Comparison of ENCODE assay signal across 9 mouse cellular contexts in genomic region chr13:93939363-93940127, GRCm38 (mm10).
A peak's percentile ranks its signal among the peaks of the same experiment; 100 is the strongest.
DNase-seq lines count a peak whose midpoint lies in the region; ATAC-seq and TF ChIP-seq lines count a peak whose summit lies in the region.
"Had no signal": no experiment of that assay in that cellular context is flagged by ENCODE, and none has a peak within 500 bp of the region (broad histone marks: within the 10 kb centered on the region; RNA-seq: fewer than 3 reads in every experiment).

No protein-coding gene starts in this region.

- peak; percentile 71 for DNase-seq in urinary bladder, postnatal 14 days (ENCODE audit: low spot score)
- DNase-seq in urinary bladder, adult 2 months (ENCODE audit: low spot score), result no peak
- DNase-seq in heart, adult 18-20 months, result peak; percentile 74 to 82
- peak; percentile 30 for DNase-seq in liver, adult 2 months (ENCODE audit: extremely low read depth, low read depth, low spot score)
- no peak for DNase-seq in stomach, postnatal 0 days (ENCODE audit: low spot score)
- DNase-seq in forebrain, embryonic 14.5 days (ENCODE audit: low spot score), result no peak
- no peak for DNase-seq in B cell, adult 2 months
- no peak for DNase-seq in right cerebral cortex, postnatal 10 days (ENCODE audit: low spot score in 2 of 2)

- no peaks in the 10 kb centered on the region for H3K79me2 ChIP-seq in liver, adult 2 months (ENCODE audit: control insufficient read depth, insufficient read depth, low read length)

- no peaks in the 10 kb centered on the region for H3K36me3 ChIP-seq in liver, adult 2 months (ENCODE audit: control insufficient read depth, insufficient read depth, low read length)
- H3K36me3 ChIP-seq in stomach, postnatal 0 days (ENCODE audit: control insufficient read depth, insufficient read depth, low read length), result no peaks in the 10 kb centered on the region
- H3K36me3 ChIP-seq in forebrain, embryonic 14.5 days (ENCODE audit: control insufficient read depth, insufficient read depth, low read length), result no peaks in the 10 kb centered on the region
- H3K36me3 ChIP-seq: neural tube, embryonic 12.5 days had no signal

- TF ChIP-seq POLR2A in liver, adult 2 months (IDR thresholded peaks at IDR 0.05; ENCODE audit: extremely low read depth, insufficient read depth, low read length), result no peak

- peak; percentile 77; the same call in 1 of the 2 replicates for ATAC-seq in stomach, postnatal 0 days (ENCODE audit: low FRiP score, low TSS enrichment)
- ATAC-seq in forebrain, embryonic 14.5 days, result no peak

- H3K27me3 ChIP-seq in liver, adult 2 months (ENCODE audit: control insufficient read depth, insufficient read depth, low read length), result no peaks in the 10 kb centered on the region
- no peaks in the 10 kb centered on the region for H3K27me3 ChIP-seq in stomach, postnatal 0 days (ENCODE audit: control insufficient read depth, insufficient read depth, low read length)
- no peaks in the 10 kb centered on the region for H3K27me3 ChIP-seq in forebrain, embryonic 14.5 days (replicated peaks; ENCODE audit: control insufficient read depth, insufficient read depth, low read length)
- H3K27me3 ChIP-seq: neural tube, embryonic 12.5 days had no signal

- TF ChIP-seq EP300 in stomach, postnatal 0 days (optimal IDR thresholded peaks at IDR 0.05), result no peak

- no peak overlapping the region for H3K9ac ChIP-seq in liver, adult 2 months (ENCODE audit: low read depth, low read length)
- no peak overlapping the region for H3K9ac ChIP-seq in stomach, postnatal 0 days (ENCODE audit: low read length)
- H3K9ac ChIP-seq in forebrain, embryonic 14.5 days (ENCODE audit: low read length), result no peak overlapping the region
- H3K9ac ChIP-seq: neural tube, embryonic 12.5 days had no signal

- no peak overlapping the region for H3K27ac ChIP-seq in liver, adult 2 months (replicated peaks; ENCODE audit: insufficient read depth, low read depth, low read length)
- no peak overlapping the region for H3K27ac ChIP-seq in stomach, postnatal 0 days (replicated peaks)
- H3K27ac ChIP-seq in forebrain, embryonic 14.5 days (ENCODE audit: low read depth, low read length), result no peak overlapping the region
- H3K27ac ChIP-seq: neural tube, embryonic 12.5 days had no signal

- TF ChIP-seq CTCF in liver, adult 2 months (IDR thresholded peaks at IDR 0.05; ENCODE audit: low read depth, low read length), result no peak
- TF ChIP-seq CTCF in stomach, postnatal 0 days (IDR thresholded peaks at IDR 0.05; ENCODE audit: low read depth), result no peak

- H3K4me1 ChIP-seq in liver, adult 2 months (ENCODE audit: control insufficient read depth, insufficient read depth, low read length), result peaks cover 1% of the 10 kb centered on the region; the same call in 1 of the 2 replicates
- no peaks in the 10 kb centered on the region for H3K4me1 ChIP-seq in stomach, postnatal 0 days (replicated peaks; ENCODE audit: control insufficient read depth, insufficient read depth)
- H3K4me1 ChIP-seq in forebrain, embryonic 14.5 days (ENCODE audit: control insufficient read depth, insufficient read depth, low read length), result no peaks in the 10 kb centered on the region

- H3K9me3 ChIP-seq in stomach, postnatal 0 days (ENCODE audit: control insufficient read depth, low read length), result no peaks in the 10 kb centered on the region
- no peaks in the 10 kb centered on the region for H3K9me3 ChIP-seq in forebrain, embryonic 14.5 days (replicated peaks; ENCODE audit: control insufficient read depth, low read length)
- H3K9me3 ChIP-seq: neural tube, embryonic 12.5 days had no signal

- H3K4me2 ChIP-seq in stomach, postnatal 0 days (replicated peaks; ENCODE audit: low read depth), result no peak overlapping the region
- no peak overlapping the region for H3K4me2 ChIP-seq in forebrain, embryonic 14.5 days (ENCODE audit: low read length)
- H3K4me2 ChIP-seq: neural tube, embryonic 12.5 days had no signal

- 71% methylated on average over 6 of the region's 6 CpGs for WGBS in liver, adult 2 months
- WGBS in stomach, postnatal 0 days, result 32% methylated on average over 6 of the region's 6 CpGs
- 88% methylated on average over 6 of the region's 6 CpGs for whole genome bisulfite sequencing in forebrain, embryonic 14.5 days

- no peak overlapping the region for H3K4me3 ChIP-seq in liver, adult 2 months (ENCODE audit: insufficient read depth, low read depth, low read length)
- no peak overlapping the region for H3K4me3 ChIP-seq in stomach, postnatal 0 days (ENCODE audit: low read depth, low read length)
- H3K4me3 ChIP-seq in forebrain, embryonic 14.5 days (ENCODE audit: low read depth, low read length), result no peak overlapping the region
- H3K4me3 ChIP-seq: neural tube, embryonic 12.5 days had no signal

Comparison
In these comparisons a context has a peak if more than half of its experiments do, and no peak if none do; other contexts are left out.
1. DNase-seq: peak in urinary bladder, postnatal 14 days (single experiment), heart, adult 18-20 months (2 of 2) and liver, adult 2 months (single experiment); none in urinary bladder, adult 2 months (single experiment), stomach, postnatal 0 days (single experiment), forebrain, embryonic 14.5 days (single experiment), B cell, adult 2 months (0 of 2) and right cerebral cortex, postnatal 10 days (0 of 2).